Mouse (Mus musculus) lung, postnatal 0 days (tissue): Measurements from ENCODE around the gene Phf2.

Source experiments
- CTCF ChIP-seq: IDR thresholded peaks from 2 replicates; pipeline ENCODE4 v1.5.1; 2016; ENCODE audit warnings: antibody characterized with exemption, mild to moderate bottlenecking
- EP300 ChIP-seq: IDR thresholded peaks from 2 replicates; pipeline ENCODE4 v1.6.1; 2016; ENCODE audit warnings: antibody characterized with exemption, mild to moderate bottlenecking, control low read depth

DNA sequence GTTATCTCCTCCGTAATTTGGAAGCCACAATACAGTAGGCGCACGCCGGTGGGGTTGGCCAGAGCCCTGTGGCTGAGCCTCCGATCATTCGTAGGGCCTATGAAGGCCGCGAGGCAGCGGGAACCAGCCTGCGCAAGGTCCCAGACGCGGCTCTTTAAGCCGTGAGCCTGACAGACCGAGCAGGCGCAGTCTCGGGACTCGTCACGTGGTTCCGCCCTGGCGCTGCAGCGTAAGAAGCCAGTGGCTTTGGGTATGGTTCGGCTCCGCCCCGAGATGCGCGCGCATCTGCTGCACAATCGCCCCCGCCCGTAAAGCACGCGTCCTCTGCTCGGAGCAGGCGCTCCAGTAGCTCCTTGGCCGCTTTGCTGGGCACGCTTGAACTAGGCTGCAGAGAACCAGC is 7.6 kb upstream of the Phf2 start:
- TF ChIP-seq CTCF (peak; percentile 16; the same call in 1 of the 2 replicates), EP300 (no peak)
